Mouse (Mus musculus): ENCODE data around the gene Ccl9. TPM values are rescaled to one million over a fixed set of nuclear protein-coding genes. Genes with fewer than 3 reads are reported as not detected.

The Ccl9 gene
- polyA plus RNA-seq, 1 experiment, result 0.62 TPM

DNA sequence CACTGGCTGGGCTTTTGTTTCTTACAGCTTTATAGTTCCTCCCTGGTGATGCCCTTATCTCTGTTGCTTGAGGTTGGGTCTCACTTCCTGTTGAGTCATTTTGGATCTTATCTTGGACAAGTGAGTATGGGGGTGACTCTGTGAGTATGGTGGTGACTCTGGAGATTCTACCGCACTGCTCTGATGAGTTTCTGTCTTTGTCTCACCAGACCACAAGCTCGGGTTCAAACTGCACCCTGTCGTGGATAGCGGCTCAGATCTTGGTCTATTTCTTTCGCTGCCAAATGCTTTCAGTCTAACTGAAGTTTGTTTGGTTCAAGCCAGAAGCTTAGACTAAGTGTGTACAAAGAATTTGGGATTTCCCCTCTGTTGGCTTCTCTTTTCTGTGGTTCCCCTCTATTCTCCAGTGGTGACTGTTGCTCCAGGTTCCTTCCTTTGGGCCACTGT, 28.2 kb downstream of the Ccl9 start:
- TF ChIP-seq CTCF (IDR thresholded peaks at IDR 0.05; ENCODE audit: borderline replicate concordance, insufficient read depth, low read depth, low read length), result no peak
- 87% methylated on average over 5 of the region's 5 CpGs for WGBS

GRCm38 (mm10) chr11:83544214-83544613, 34.2 kb downstream of the Ccl9 start:
- H3K27me3 ChIP-seq (ENCODE audit: control insufficient read depth, insufficient read depth, low read length), result no peaks in the 10 kb centered on the region
- no peak overlapping the region for H3K4me3 ChIP-seq (replicated peaks; ENCODE audit: insufficient read depth, low read depth, low read length)
- no peaks in the 10 kb centered on the region for H3K4me1 ChIP-seq (ENCODE audit: control insufficient read depth, insufficient read depth, low read length)
- DNase-seq, result no peak
- 54% methylated on average over 3 of the region's 3 CpGs for WGBS
- no peak overlapping the region for H3K27ac ChIP-seq (ENCODE audit: insufficient read depth, low read length)
- TF ChIP-seq POLR2A (IDR thresholded peaks at IDR 0.05; ENCODE audit: borderline replicate concordance, insufficient read depth, low read length) (no peak), CTCF (IDR thresholded peaks at IDR 0.05; ENCODE audit: borderline replicate concordance, insufficient read depth, low read depth, low read length) (no peak)

More for the DNA sequence above, 28.2 kb downstream of the Ccl9 start:
- DNase-seq, result no peak
- no peaks in the 10 kb centered on the region for H3K4me1 ChIP-seq (ENCODE audit: control insufficient read depth, insufficient read depth, low read length)
- no peak overlapping the region for H3K27ac ChIP-seq (ENCODE audit: insufficient read depth, low read length)
- H3K27me3 ChIP-seq (ENCODE audit: control insufficient read depth, insufficient read depth, low read length), result no peaks in the 10 kb centered on the region
- no peak overlapping the region for H3K4me3 ChIP-seq (replicated peaks; ENCODE audit: insufficient read depth, low read depth, low read length)

GRCm38 (mm10) chr11:83541415-83541814, 37.0 kb downstream of the Ccl9 start:
- Histone ChIP-seq H3K4me1 (ENCODE audit: control insufficient read depth, insufficient read depth, low read length) (no peaks in the 10 kb centered on the region), H3K4me3 (replicated peaks; ENCODE audit: insufficient read depth, low read depth, low read length) (no peak overlapping the region), H3K27me3 (ENCODE audit: control insufficient read depth, insufficient read depth, low read length) (no peaks in the 10 kb centered on the region), H3K27ac (ENCODE audit: insufficient read depth, low read length) (no peak overlapping the region)
- WGBS, result 79% methylated on average over 3 of the region's 3 CpGs
- DNase-seq, result no peak
- TF ChIP-seq POLR2A (IDR thresholded peaks at IDR 0.05; ENCODE audit: borderline replicate concordance, insufficient read depth, low read length) (no peak), CTCF (IDR thresholded peaks at IDR 0.05; ENCODE audit: borderline replicate concordance, insufficient read depth, low read depth, low read length) (no peak)

DNA sequence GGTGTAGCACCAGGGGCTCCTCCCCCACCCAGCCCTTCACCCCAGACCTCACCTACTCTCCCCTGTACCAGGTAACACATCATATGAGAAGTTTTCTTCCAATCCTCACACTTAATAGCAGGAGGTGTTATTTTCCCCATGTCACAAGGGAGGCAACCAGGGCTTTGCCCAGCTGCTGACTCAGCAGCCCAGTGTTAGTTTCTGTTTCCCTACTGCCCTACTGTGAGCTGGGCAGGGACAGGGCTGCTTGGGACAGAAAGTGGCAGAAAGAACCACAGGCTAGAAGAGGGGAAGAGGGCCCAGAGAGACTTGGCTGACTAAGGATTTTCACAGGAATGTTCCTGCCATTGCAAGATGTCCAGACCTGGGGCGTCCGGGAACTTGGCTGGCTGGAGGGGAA, 37.5 kb downstream of the Ccl9 start:
- 55% methylated on average over 2 of the region's 2 CpGs for WGBS
- no peaks in the 10 kb centered on the region for H3K4me1 ChIP-seq (ENCODE audit: control insufficient read depth, insufficient read depth, low read length)
- no peaks in the 10 kb centered on the region for H3K27me3 ChIP-seq (ENCODE audit: control insufficient read depth, insufficient read depth, low read length)
- H3K27ac ChIP-seq (ENCODE audit: insufficient read depth, low read length), result no peak overlapping the region
- DNase-seq, result no peak
- no peak overlapping the region for H3K4me3 ChIP-seq (replicated peaks; ENCODE audit: insufficient read depth, low read depth, low read length)
- no peak for TF ChIP-seq POLR2A (IDR thresholded peaks at IDR 0.05; ENCODE audit: borderline replicate concordance, insufficient read depth, low read length)
- TF ChIP-seq CTCF (IDR thresholded peaks at IDR 0.05; ENCODE audit: borderline replicate concordance, insufficient read depth, low read depth, low read length), result no peak

DNA sequence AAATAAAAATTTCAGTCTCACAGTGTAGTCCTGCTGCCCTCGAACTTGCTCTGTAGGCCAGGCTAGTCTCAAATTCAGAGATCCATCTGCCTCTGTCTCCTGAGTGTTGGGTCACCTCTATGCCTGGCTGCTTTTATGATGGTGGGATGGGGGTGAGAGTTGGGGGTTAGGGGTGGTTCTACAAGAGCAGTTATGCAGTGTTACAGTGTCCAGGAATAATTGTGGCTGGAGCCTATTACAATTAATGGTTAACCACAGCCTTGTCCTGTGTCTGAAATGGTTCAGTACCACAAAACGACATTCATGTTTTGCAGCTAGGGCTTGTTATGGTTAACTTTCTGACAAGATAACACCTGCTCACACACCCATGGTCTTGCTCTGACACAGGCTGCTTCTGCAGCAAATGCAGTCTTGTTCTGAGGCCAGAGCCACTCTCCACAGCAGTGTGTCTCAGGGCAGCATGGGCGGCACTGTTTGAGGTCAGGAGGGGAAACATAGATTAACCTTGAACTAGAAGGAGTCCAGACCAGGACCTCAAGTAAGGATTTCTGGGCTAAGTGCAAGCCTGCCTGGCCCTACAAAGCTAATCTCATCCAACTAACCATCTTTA, 39.6 kb downstream of the Ccl9 start:
- DNase-seq, result no peak
- TF ChIP-seq POLR2A (IDR thresholded peaks at IDR 0.05; ENCODE audit: borderline replicate concordance, insufficient read depth, low read length), result no peak
- no peak for TF ChIP-seq CTCF (IDR thresholded peaks at IDR 0.05; ENCODE audit: borderline replicate concordance, insufficient read depth, low read depth, low read length)
- H3K27ac ChIP-seq (ENCODE audit: insufficient read depth, low read length), result no peak overlapping the region
- no peak overlapping the region for H3K4me3 ChIP-seq (replicated peaks; ENCODE audit: insufficient read depth, low read depth, low read length)
- no peaks in the 10 kb centered on the region for H3K27me3 ChIP-seq (ENCODE audit: control insufficient read depth, insufficient read depth, low read length)
- peaks cover 6% of the 10 kb centered on the region for H3K4me1 ChIP-seq (ENCODE audit: control insufficient read depth, insufficient read depth, low read length)
- 86% methylated on average over 3 of the region's 3 CpGs for WGBS

DNA sequence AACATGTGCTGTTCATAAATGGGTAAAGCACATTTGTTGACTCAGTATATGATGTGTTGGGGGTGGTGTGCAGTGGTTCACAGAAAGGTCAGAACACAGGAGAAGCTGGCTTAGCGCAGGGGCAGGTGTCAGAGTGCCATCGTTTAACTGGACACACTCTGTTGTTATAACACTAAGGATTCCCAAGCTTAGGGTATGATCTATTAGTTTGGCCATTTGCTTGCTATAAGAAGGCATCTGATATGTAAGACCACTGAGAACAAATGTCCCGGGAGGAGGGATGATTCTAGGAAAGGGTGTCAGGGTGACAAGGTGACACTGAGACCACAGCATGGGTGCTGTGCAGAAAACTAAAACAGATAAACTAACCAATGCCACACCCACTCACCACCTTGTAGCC, 41.6 kb downstream of the Ccl9 start:
- no peak overlapping the region for H3K27ac ChIP-seq (ENCODE audit: insufficient read depth, low read length)
- no peak for TF ChIP-seq CTCF (IDR thresholded peaks at IDR 0.05; ENCODE audit: borderline replicate concordance, insufficient read depth, low read depth, low read length)
- no peak for TF ChIP-seq POLR2A (IDR thresholded peaks at IDR 0.05; ENCODE audit: borderline replicate concordance, insufficient read depth, low read length)
- no peak overlapping the region for H3K4me3 ChIP-seq (replicated peaks; ENCODE audit: insufficient read depth, low read depth, low read length)
- DNase-seq, result no peak
- H3K4me1 ChIP-seq (ENCODE audit: control insufficient read depth, insufficient read depth, low read length), result peaks cover 6% of the 10 kb centered on the region
- H3K27me3 ChIP-seq (ENCODE audit: control insufficient read depth, insufficient read depth, low read length), result no peaks in the 10 kb centered on the region
- 90% methylated on average over 3 of the region's 3 CpGs for WGBS

DNA sequence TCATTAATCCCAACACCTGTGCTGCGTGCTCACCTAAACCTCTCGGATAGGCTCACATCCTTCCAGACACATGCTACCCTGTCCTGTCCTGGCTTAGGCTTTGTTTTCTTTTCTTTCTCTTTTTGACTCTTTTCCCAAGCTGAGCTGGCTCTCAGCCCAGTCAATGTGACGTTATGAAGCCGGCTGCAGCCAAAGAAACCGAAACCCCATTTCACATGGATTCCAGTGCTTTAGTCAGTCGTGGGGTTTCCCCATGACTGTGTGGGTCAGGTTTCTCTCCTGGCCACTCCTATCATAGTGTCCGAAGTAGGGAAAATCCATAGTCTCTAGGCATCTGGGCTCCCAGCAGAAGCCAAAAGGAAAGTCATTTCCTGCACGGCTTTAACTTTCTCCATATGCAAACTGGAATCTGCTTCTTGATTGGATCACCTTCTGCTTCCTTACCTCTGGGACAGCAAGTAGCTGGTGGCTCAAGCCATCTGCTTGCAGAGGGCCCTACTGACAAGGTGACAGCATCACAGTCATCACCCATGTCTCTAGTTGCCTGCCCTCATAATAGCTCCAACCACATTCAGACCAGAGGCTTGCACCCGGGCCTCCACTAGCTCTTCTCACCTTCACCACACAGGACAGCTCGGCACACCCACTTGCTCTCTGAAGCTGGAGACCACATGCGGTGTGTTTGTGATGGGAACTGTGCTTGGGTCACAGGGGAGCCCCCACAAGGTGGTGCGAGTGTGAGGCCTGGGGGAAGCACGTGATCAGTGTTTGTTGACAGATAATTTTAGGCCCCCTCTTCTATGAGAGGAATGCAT, 43.6 kb downstream of the Ccl9 start:
- WGBS, result 30% methylated on average over 13 of the region's 13 CpGs
- Histone ChIP-seq H3K4me1 (ENCODE audit: control insufficient read depth, insufficient read depth, low read length) (peaks cover 6% of the 10 kb centered on the region), H3K4me3 (replicated peaks; ENCODE audit: insufficient read depth, low read depth, low read length) (peak overlapping the region; percentile 3), H3K27me3 (ENCODE audit: control insufficient read depth, insufficient read depth, low read length) (no peaks in the 10 kb centered on the region), H3K27ac (ENCODE audit: insufficient read depth, low read length) (no peak overlapping the region)
- peak; percentile 45 for DNase-seq
- no peak for TF ChIP-seq CTCF (IDR thresholded peaks at IDR 0.05; ENCODE audit: borderline replicate concordance, insufficient read depth, low read depth, low read length)
- TF ChIP-seq POLR2A (IDR thresholded peaks at IDR 0.05; ENCODE audit: borderline replicate concordance, insufficient read depth, low read length), result no peak

DNA sequence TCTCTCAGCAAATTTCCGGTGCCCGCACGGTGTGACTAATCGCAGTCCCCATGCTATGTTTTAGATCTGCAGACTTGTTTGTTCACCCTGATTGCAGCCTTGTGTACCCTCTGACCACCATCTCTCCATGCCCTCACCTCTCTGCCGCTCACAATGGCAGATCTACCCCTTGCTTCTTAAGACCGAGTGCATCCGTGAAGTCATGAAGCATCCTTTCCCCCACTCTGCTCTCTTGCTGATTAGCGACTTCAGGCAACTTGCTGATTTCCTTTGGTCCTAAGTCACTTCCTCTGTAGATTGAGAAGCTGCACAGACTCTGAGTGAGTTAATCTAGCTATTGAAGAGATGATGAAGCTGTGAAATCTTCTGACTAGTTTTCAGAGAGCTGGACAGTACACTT, 44.3 kb downstream of the Ccl9 start:
- Histone ChIP-seq H3K27me3 (ENCODE audit: control insufficient read depth, insufficient read depth, low read length) (no peaks in the 10 kb centered on the region), H3K4me1 (ENCODE audit: control insufficient read depth, insufficient read depth, low read length) (peaks cover 6% of the 10 kb centered on the region), H3K27ac (ENCODE audit: insufficient read depth, low read length) (no peak overlapping the region), H3K4me3 (replicated peaks; ENCODE audit: insufficient read depth, low read depth, low read length) (no peak overlapping the region)
- no peak for TF ChIP-seq CTCF (IDR thresholded peaks at IDR 0.05; ENCODE audit: borderline replicate concordance, insufficient read depth, low read depth, low read length)
- no peak for TF ChIP-seq POLR2A (IDR thresholded peaks at IDR 0.05; ENCODE audit: borderline replicate concordance, insufficient read depth, low read length)
- no peak for DNase-seq
- 74% methylated on average over 8 of the region's 8 CpGs for WGBS

All from cerebellum, adult 2 months (tissue).